Mouse (Mus musculus): Measurements from ENCODE around the gene Dip2c. TPM values are rescaled to one million over a fixed set of nuclear protein-coding genes. Genes with fewer than 3 reads are reported as not detected.

Gene Dip2c
- total RNA-seq, 1 experiment = 10.6 TPM

DNA sequence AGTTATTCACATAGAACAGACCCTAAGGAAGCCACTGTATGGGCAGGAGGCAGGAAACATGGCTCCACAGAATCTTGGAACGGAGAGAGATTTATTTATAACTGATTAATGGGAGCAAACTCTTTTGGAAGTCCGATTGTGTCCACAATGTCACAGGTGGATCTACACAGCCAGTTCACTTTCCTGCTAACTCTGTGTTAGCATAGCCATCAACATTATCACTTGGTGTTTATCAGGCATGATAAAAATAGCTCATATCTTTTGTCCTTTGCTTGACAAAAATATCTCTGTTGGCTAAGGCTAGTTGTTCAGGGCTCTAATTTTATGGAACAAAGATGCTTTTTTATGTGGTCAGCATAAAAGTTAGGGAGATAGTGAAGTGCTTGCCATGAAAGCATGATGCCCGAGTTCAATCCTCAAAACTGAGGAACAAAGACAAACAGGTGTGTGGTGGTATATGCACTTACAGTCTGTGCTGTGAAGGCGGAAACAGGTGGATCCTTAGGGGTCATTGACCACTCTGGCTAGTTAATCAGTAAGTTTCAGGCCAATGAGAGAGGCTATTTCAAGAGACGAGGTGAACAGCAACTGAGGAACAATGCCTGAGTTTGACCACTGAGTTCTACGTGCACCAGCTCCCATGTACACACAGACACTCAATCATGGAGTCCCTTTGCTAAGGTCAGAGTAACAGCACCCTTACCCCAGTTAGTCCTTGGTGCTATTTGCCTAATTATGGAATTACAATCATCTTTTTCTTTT lies 169.4 kb downstream of the Dip2c start:
- Histone ChIP-seq H3K9me3 (ENCODE audit: control insufficient read depth, insufficient read depth, low read depth, low read length) (no peaks in the 10 kb centered on the region), H3K36me3 (ENCODE audit: control insufficient read depth, insufficient read depth, low read length, poor library complexity, severe bottlenecking) (no peaks in the 10 kb centered on the region), H3K27ac (ENCODE audit: insufficient read depth, low read depth, low read length, poor library complexity, severe bottlenecking) (no peak overlapping the region), H3K4me1 (ENCODE audit: control insufficient read depth in 2 of 2, insufficient read depth in 2 of 2, low read length in 2 of 2, poor library complexity in 1 of 2) (peaks cover 0 to 4% of the 10 kb centered on the region in 2 experiments; a peak in 1 of 4 replicates), H3K9ac (ENCODE audit: insufficient read depth, low read depth, low read length, poor library complexity, severe bottlenecking) (no peak overlapping the region), H3K4me3 (ENCODE audit: insufficient read depth in 1 of 2, low read depth in 1 of 2, low read length in 2 of 2, poor library complexity in 1 of 2, severe bottlenecking in 1 of 2) (no peak overlapping the region)
- DNase-seq (ENCODE audit: low read depth, low spot score) = no peak
- TF ChIP-seq ZC3H11A (IDR thresholded peaks at IDR 0.05; ENCODE audit: borderline replicate concordance, low read depth, low read length) = no peak
- TF ChIP-seq ZNF384 (IDR thresholded peaks at IDR 0.05; ENCODE audit: low read depth, low read length) = no peak
- no peak for TF ChIP-seq MAFK (IDR thresholded peaks at IDR 0.05; ENCODE audit: insufficient read depth, low read depth, low read length)
- TF ChIP-seq CHD2 (IDR thresholded peaks at IDR 0.05; ENCODE audit: low read depth, low read length) = no peak
- no peak for TF ChIP-seq HCFC1 (IDR thresholded peaks at IDR 0.05; ENCODE audit: borderline replicate concordance, insufficient read depth, low read length)
- in situ Hi-C loops (cut with MboI; ENCODE audit: low sequenced_read_pairs in 2 of 2, unreplicated experiment in 2 of 2) = no loop called here

- Histone ChIP-seq H3K4me1 (ENCODE audit: control insufficient read depth in 2 of 2, insufficient read depth in 2 of 2, low read length in 2 of 2, poor library complexity in 1 of 2) (peaks cover 0 to 4% of the 10 kb centered on the region in 2 experiments; a peak in 1 of 4 replicates), H3K9ac (ENCODE audit: insufficient read depth, low read depth, low read length, poor library complexity, severe bottlenecking) (no peak overlapping the region), H3K4me3 (ENCODE audit: insufficient read depth in 1 of 2, low read depth in 1 of 2, low read length in 2 of 2, poor library complexity in 1 of 2, severe bottlenecking in 1 of 2) (no peak overlapping the region), H3K36me3 (ENCODE audit: control insufficient read depth, insufficient read depth, low read length, poor library complexity, severe bottlenecking) (no peaks in the 10 kb centered on the region), H3K9me3 (ENCODE audit: control insufficient read depth, insufficient read depth, low read depth, low read length) (no peaks in the 10 kb centered on the region), H3K27ac (ENCODE audit: insufficient read depth, low read depth, low read length, poor library complexity, severe bottlenecking) (no peak overlapping the region)
- TF ChIP-seq CHD2 (IDR thresholded peaks at IDR 0.05; ENCODE audit: low read depth, low read length) (no peak), ZNF384 (IDR thresholded peaks at IDR 0.05; ENCODE audit: low read depth, low read length) (no peak), ZC3H11A (IDR thresholded peaks at IDR 0.05; ENCODE audit: borderline replicate concordance, low read depth, low read length) (no peak), HCFC1 (IDR thresholded peaks at IDR 0.05; ENCODE audit: borderline replicate concordance, insufficient read depth, low read length) (no peak), MAFK (IDR thresholded peaks at IDR 0.05; ENCODE audit: insufficient read depth, low read depth, low read length) (no peak)
- in situ Hi-C loops (cut with MboI; ENCODE audit: low sequenced_read_pairs in 2 of 2, unreplicated experiment in 2 of 2) = no loop called here
- no peak for DNase-seq (ENCODE audit: low read depth, low spot score)
These were observed 170.3 kb downstream of the Dip2c start for GRCm38 (mm10) chr13:9446448-9447115.

- no peak overlapping the region for H3K27ac ChIP-seq (ENCODE audit: insufficient read depth, low read depth, low read length, poor library complexity, severe bottlenecking)
- in situ Hi-C loops (cut with MboI; ENCODE audit: low sequenced_read_pairs in 2 of 2, unreplicated experiment in 2 of 2) = loop anchor here in 1 of 2 experiments (25.0 kb wide), 1 partner anchor 263 kb away; no protein-coding TSS in a partner anchor
- TF ChIP-seq ZC3H11A (IDR thresholded peaks at IDR 0.05; ENCODE audit: borderline replicate concordance, low read depth, low read length) (no peak), HCFC1 (IDR thresholded peaks at IDR 0.05; ENCODE audit: borderline replicate concordance, insufficient read depth, low read length) (no peak), ZNF384 (IDR thresholded peaks at IDR 0.05; ENCODE audit: low read depth, low read length) (no peak), MAFK (IDR thresholded peaks at IDR 0.05; ENCODE audit: insufficient read depth, low read depth, low read length) (no peak), CHD2 (IDR thresholded peaks at IDR 0.05; ENCODE audit: low read depth, low read length) (no peak)
- no peaks in the 10 kb centered on the region for H3K9me3 ChIP-seq (ENCODE audit: control insufficient read depth, insufficient read depth, low read depth, low read length)
- H3K9ac ChIP-seq (ENCODE audit: insufficient read depth, low read depth, low read length, poor library complexity, severe bottlenecking) = no peak overlapping the region
- DNase-seq (ENCODE audit: low read depth, low spot score) = no peak
- no peak overlapping the region for H3K4me3 ChIP-seq (ENCODE audit: insufficient read depth in 1 of 2, low read depth in 1 of 2, low read length in 2 of 2, poor library complexity in 1 of 2, severe bottlenecking in 1 of 2)
- H3K4me1 ChIP-seq (ENCODE audit: control insufficient read depth in 2 of 2, insufficient read depth in 2 of 2, low read length in 2 of 2, poor library complexity in 1 of 2) = no peaks in the 10 kb centered on the region
- H3K36me3 ChIP-seq (ENCODE audit: control insufficient read depth, insufficient read depth, low read length, poor library complexity, severe bottlenecking) = no peaks in the 10 kb centered on the region
These were observed 173.9 kb downstream of the Dip2c start for GRCm38 (mm10) chr13:9450276-9450675.

DNA sequence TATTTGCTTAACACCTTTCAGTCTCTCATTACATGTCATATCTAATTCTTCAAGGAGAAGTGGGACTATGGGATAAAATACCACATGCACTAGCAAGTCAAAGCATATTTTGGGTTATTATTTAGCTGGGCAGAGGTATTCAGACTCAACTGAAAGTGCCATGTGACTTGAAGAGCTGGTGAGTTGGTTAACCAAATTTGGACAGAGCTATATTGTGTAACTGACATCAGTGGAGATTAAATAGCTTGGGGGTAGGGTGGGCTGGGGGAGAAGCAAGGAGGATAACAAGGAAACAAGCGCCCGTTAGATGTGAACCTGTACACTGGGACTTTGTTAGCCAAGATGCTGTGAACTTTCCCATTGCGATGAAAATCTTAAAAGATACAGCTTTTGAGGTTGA lies 175.6 kb downstream of the Dip2c start:
- Histone ChIP-seq H3K4me3 (ENCODE audit: insufficient read depth in 1 of 2, low read depth in 1 of 2, low read length in 2 of 2, poor library complexity in 1 of 2, severe bottlenecking in 1 of 2) (no peak overlapping the region), H3K36me3 (ENCODE audit: control insufficient read depth, insufficient read depth, low read length, poor library complexity, severe bottlenecking) (no peaks in the 10 kb centered on the region), H3K27ac (ENCODE audit: insufficient read depth, low read depth, low read length, poor library complexity, severe bottlenecking) (no peak overlapping the region), H3K9ac (ENCODE audit: insufficient read depth, low read depth, low read length, poor library complexity, severe bottlenecking) (no peak overlapping the region), H3K9me3 (ENCODE audit: control insufficient read depth, insufficient read depth, low read depth, low read length) (no peaks in the 10 kb centered on the region), H3K4me1 (ENCODE audit: control insufficient read depth in 2 of 2, insufficient read depth in 2 of 2, low read length in 2 of 2, poor library complexity in 1 of 2) (no peaks in the 10 kb centered on the region)
- TF ChIP-seq HCFC1 (IDR thresholded peaks at IDR 0.05; ENCODE audit: borderline replicate concordance, insufficient read depth, low read length) (no peak), ZNF384 (IDR thresholded peaks at IDR 0.05; ENCODE audit: low read depth, low read length) (no peak), ZC3H11A (IDR thresholded peaks at IDR 0.05; ENCODE audit: borderline replicate concordance, low read depth, low read length) (no peak), CHD2 (IDR thresholded peaks at IDR 0.05; ENCODE audit: low read depth, low read length) (no peak), MAFK (IDR thresholded peaks at IDR 0.05; ENCODE audit: insufficient read depth, low read depth, low read length) (no peak)
- in situ Hi-C loops (cut with MboI; ENCODE audit: low sequenced_read_pairs in 2 of 2, unreplicated experiment in 2 of 2) = loop anchor here in 1 of 2 experiments (25.0 kb wide), 1 partner anchor 265 kb away; no protein-coding TSS in a partner anchor
- no peak for DNase-seq (ENCODE audit: low read depth, low spot score)

Data from ES-E14 (cell line).